Mouse (Mus musculus): Measurements from ENCODE around the gene C1qa.

DNA sequence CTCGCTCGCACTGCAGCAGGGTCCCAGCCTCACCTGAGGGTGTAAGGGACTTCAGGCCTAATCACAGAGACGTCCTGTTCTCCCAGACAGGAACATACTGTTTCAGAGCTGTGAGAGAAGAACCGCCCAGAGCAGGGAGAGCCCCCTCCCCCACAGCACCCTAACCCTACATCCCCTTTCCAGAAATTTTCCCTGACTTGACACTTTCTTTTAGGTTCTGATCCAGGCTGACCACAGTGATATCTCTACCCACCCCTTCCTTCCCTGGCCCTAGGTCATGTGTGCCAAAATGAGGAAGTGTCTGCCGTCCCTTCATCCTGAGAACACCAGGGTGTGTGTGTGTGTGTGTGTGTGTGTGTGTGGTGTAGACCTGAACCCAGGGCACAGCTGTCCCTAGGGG, 5.8 kb downstream of the C1qa start, which contains the start of gene C1qc:
- TF ChIP-seq POLR2A (IDR thresholded peaks at IDR 0.05; ENCODE audit: borderline replicate concordance, insufficient read depth, low read length) (no peak), CTCF (IDR thresholded peaks at IDR 0.05; ENCODE audit: borderline replicate concordance, insufficient read depth, low read depth, low read length) (no peak)

Data from cerebellum, adult 2 months (tissue).